Comparison of ENCODE assay signal across 11 mouse cellular contexts in genomic region chr5:36168963-36169650, GRCm38 (mm10). TPM values are rescaled to one million over a fixed set of nuclear protein-coding genes. Genes with fewer than 3 reads are reported as not detected.
DNase-seq lines count a peak whose midpoint lies in the region; ATAC-seq and TF ChIP-seq lines count a peak whose summit lies in the region.
"Had no signal": no experiment of that assay in that cellular context is flagged by ENCODE, and none has a peak within 500 bp of the region (broad histone marks: within the 10 kb centered on the region; RNA-seq: fewer than 3 reads in every experiment).

No protein-coding gene starts in this region.

- WGBS in kidney, postnatal 0 days: 59% methylated on average over 14 of the region's 14 CpGs
- WGBS in embryonic facial prominence, embryonic 15.5 days: 64% methylated on average over 14 of the region's 14 CpGs
- WGBS in heart, postnatal 0 days: 26% methylated on average over 14 of the region's 14 CpGs
- 53% methylated on average over 14 of the region's 14 CpGs for WGBS in midbrain, embryonic 15.5 days
- WGBS in forebrain, embryonic 15.5 days: 68% methylated on average over 14 of the region's 14 CpGs

- H3K36me3 ChIP-seq in kidney, postnatal 0 days (ENCODE audit: insufficient read depth, low read length): no peaks in the 10 kb centered on the region
- H3K36me3 ChIP-seq in embryonic facial prominence, embryonic 15.5 days: no peaks in the 10 kb centered on the region
- no peaks in the 10 kb centered on the region for H3K36me3 ChIP-seq in heart, postnatal 0 days (replicated peaks; ENCODE audit: control insufficient read depth, insufficient read depth, low read length)
- H3K36me3 ChIP-seq in midbrain, embryonic 15.5 days (replicated peaks): no peaks in the 10 kb centered on the region
- H3K36me3 ChIP-seq in forebrain, embryonic 15.5 days: no peaks in the 10 kb centered on the region
- H3K36me3 ChIP-seq: embryonic facial prominence, embryonic 13.5 days had no signal

- DNase-seq in kidney, postnatal 0 days (ENCODE audit: low spot score): peak; percentile 35
- no peak for DNase-seq in kidney, adult 18-20 months
- DNase-seq in heart, postnatal 0 days (ENCODE audit: low spot score): peak; percentile 51
- DNase-seq in urinary bladder, adult 18-20 months (ENCODE audit: low spot score in 2 of 2): no peak

- TF ChIP-seq CTCF in kidney, postnatal 0 days (IDR thresholded peaks at IDR 0.05; ENCODE audit: low read depth): no peak
- TF ChIP-seq CTCF in heart, postnatal 0 days (IDR thresholded peaks at IDR 0.05; ENCODE audit: low read depth): no peak

- no peaks in the 10 kb centered on the region for H3K27me3 ChIP-seq in kidney, postnatal 0 days (ENCODE audit: insufficient read depth, low read length)
- no peaks in the 10 kb centered on the region; the same call in 1 of the 2 replicates for H3K27me3 ChIP-seq in embryonic facial prominence, embryonic 15.5 days
- no peaks in the 10 kb centered on the region for H3K27me3 ChIP-seq in heart, postnatal 0 days (ENCODE audit: control insufficient read depth, insufficient read depth, low read length)
- no peaks in the 10 kb centered on the region for H3K27me3 ChIP-seq in midbrain, embryonic 15.5 days (replicated peaks)
- no peaks in the 10 kb centered on the region for H3K27me3 ChIP-seq in forebrain, embryonic 15.5 days
- H3K27me3 ChIP-seq: Patski had no signal

- no peak overlapping the region for H3K4me2 ChIP-seq in kidney, postnatal 0 days (ENCODE audit: low read length)
- no peak overlapping the region for H3K4me2 ChIP-seq in embryonic facial prominence, embryonic 15.5 days (replicated peaks)
- peak overlapping the region; percentile 37; the same call in 1 of the 2 replicates for H3K4me2 ChIP-seq in heart, postnatal 0 days (ENCODE audit: low read depth, low read length)
- no peak overlapping the region for H3K4me2 ChIP-seq in midbrain, embryonic 15.5 days
- H3K4me2 ChIP-seq in forebrain, embryonic 15.5 days (replicated peaks): no peak overlapping the region
- H3K4me2 ChIP-seq: embryonic facial prominence, embryonic 13.5 days had no signal

- no peak overlapping the region for H3K27ac ChIP-seq in kidney, postnatal 0 days
- peak overlapping the region; percentile 48; the same call in 1 of the 2 replicates for H3K27ac ChIP-seq in embryonic facial prominence, embryonic 15.5 days (replicated peaks)
- H3K27ac ChIP-seq in heart, postnatal 0 days (ENCODE audit: low read depth): peak overlapping the region; percentile 57
- 0 out of 2 replicates have a peak overlapping the region, but pooled peaks have one; percentile 10 for H3K27ac ChIP-seq in midbrain, embryonic 15.5 days
- H3K27ac ChIP-seq in forebrain, embryonic 15.5 days (replicated peaks): no peak overlapping the region
- H3K27ac ChIP-seq: embryonic facial prominence, embryonic 13.5 days had no signal

- H3K9me3 ChIP-seq in kidney, postnatal 0 days (replicated peaks; ENCODE audit: low read length): no peaks in the 10 kb centered on the region
- no peaks in the 10 kb centered on the region for H3K9me3 ChIP-seq in embryonic facial prominence, embryonic 15.5 days (replicated peaks)
- no peaks in the 10 kb centered on the region for H3K9me3 ChIP-seq in heart, postnatal 0 days (replicated peaks; ENCODE audit: control insufficient read depth, low read length)
- no peaks in the 10 kb centered on the region for H3K9me3 ChIP-seq in midbrain, embryonic 15.5 days
- no peaks in the 10 kb centered on the region for H3K9me3 ChIP-seq in forebrain, embryonic 15.5 days
- H3K9me3 ChIP-seq: embryonic facial prominence, embryonic 13.5 days had no signal

- TF ChIP-seq EP300 in heart, postnatal 0 days (IDR thresholded peaks at IDR 0.05; ENCODE audit: low read depth): no peak

- H3K9ac ChIP-seq in kidney, postnatal 0 days (ENCODE audit: low read depth, low read length): no peak overlapping the region
- H3K9ac ChIP-seq in embryonic facial prominence, embryonic 15.5 days: no peak overlapping the region
- no peak overlapping the region for H3K9ac ChIP-seq in heart, postnatal 0 days (replicated peaks; ENCODE audit: low read depth, low read length)
- no peak overlapping the region for H3K9ac ChIP-seq in midbrain, embryonic 15.5 days
- H3K9ac ChIP-seq in forebrain, embryonic 15.5 days (replicated peaks): no peak overlapping the region
- H3K9ac ChIP-seq: embryonic facial prominence, embryonic 13.5 days had no signal

- ATAC-seq in kidney, postnatal 0 days (replicated peaks; ENCODE audit: low FRiP score, low read depth): no peak
- no peak for ATAC-seq in embryonic facial prominence, embryonic 15.5 days (ENCODE audit: insufficient number of reproducible peaks, low FRiP score, low TSS enrichment, low read depth)
- peak; percentile 72 for ATAC-seq in heart, postnatal 0 days (ENCODE audit: insufficient read depth, low read depth)
- ATAC-seq in midbrain, embryonic 15.5 days (replicated peaks): no peak
- no peak for ATAC-seq in megakaryocyte, adult 5-6 weeks (ENCODE audit: poor library complexity, severe bottlenecking)
- ATAC-seq in forebrain, embryonic 15.5 days (replicated peaks): no peak
- ATAC-seq: Patski had no signal

- no peaks in the 10 kb centered on the region for H3K4me1 ChIP-seq in kidney, postnatal 0 days (replicated peaks; ENCODE audit: insufficient read depth, low read length)
- H3K4me1 ChIP-seq in embryonic facial prominence, embryonic 15.5 days: peaks cover 27% of the 10 kb centered on the region
- peaks cover 16% of the 10 kb centered on the region for H3K4me1 ChIP-seq in heart, postnatal 0 days (ENCODE audit: control insufficient read depth, insufficient read depth)
- H3K4me1 ChIP-seq in midbrain, embryonic 15.5 days: peaks cover 36% of the 10 kb centered on the region
- H3K4me1 ChIP-seq in forebrain, embryonic 15.5 days: peaks cover 7% of the 10 kb centered on the region; the same call in 1 of the 2 replicates

- H3K4me3 ChIP-seq in kidney, postnatal 0 days (replicated peaks; ENCODE audit: low read depth, low read length): no peak overlapping the region
- no peak overlapping the region for H3K4me3 ChIP-seq in embryonic facial prominence, embryonic 15.5 days (replicated peaks)
- peak overlapping the region; percentile 6; the same call in 1 of the 2 replicates for H3K4me3 ChIP-seq in heart, postnatal 0 days (ENCODE audit: low read depth, low read length)
- no peak overlapping the region for H3K4me3 ChIP-seq in midbrain, embryonic 15.5 days
- no peak overlapping the region for H3K4me3 ChIP-seq in forebrain, embryonic 15.5 days
- H3K4me3 ChIP-seq: embryonic facial prominence, embryonic 13.5 days had no signal

RNA-seq across cellular contexts. Expression of gene Psapl1, which starts 34.7 kb away (rescaled TPM):
- 0.32 and 0.34 TPM in 2 replicates for polyA plus RNA-seq in kidney, postnatal 0 days (2015; fragmentation: Nextera tagmentation; extraction: Ambion mirVana)
- 58.3 and 61.4 TPM in 2 replicates for polyA plus RNA-seq in embryonic facial prominence, embryonic 15.5 days (2015; fragmentation: Nextera tagmentation; extraction: Ambion mirVana)
- 1.4 TPM in 1 of 2 replicates, not detected in the other for total RNA-seq in heart, postnatal 0 days (2014; rRNA removed; ENCODE audit: low replicate concordance)
- 0.05 TPM in 1 of 2 replicates, not detected in the other for polyA plus RNA-seq in heart, postnatal 0 days (2015; fragmentation: Nextera tagmentation; extraction: Ambion mirVana)
- polyA plus RNA-seq in midbrain, embryonic 15.5 days (2015; fragmentation: Nextera tagmentation; extraction: Ambion mirVana): 0.06 and 0.23 TPM in 2 replicates
- not detected in 2 replicates for total RNA-seq in megakaryocyte, adult 5-6 weeks (2015)
- not detected in 2 replicates for total RNA-seq in megakaryocyte, adult 5-6 weeks (2017)
- 0.06 TPM in 1 of 2 replicates, not detected in the other for polyA plus RNA-seq in forebrain, embryonic 15.5 days (2015; fragmentation: Nextera tagmentation; extraction: Ambion mirVana)
- total RNA-seq: layer of hippocampus, postnatal 36 days had no signal
- polyA plus RNA-seq: Patski had no signal

Comparison
In these comparisons a context has a peak if more than half of its experiments do, and no peak if none do; other contexts are left out.
1. DNase-seq: peak in kidney, postnatal 0 days (single experiment) and heart, postnatal 0 days (single experiment); none in kidney, adult 18-20 months (single experiment) and urinary bladder, adult 18-20 months (0 of 2).
2. H3K27ac ChIP-seq: peak in embryonic facial prominence, embryonic 15.5 days (single experiment), heart, postnatal 0 days (single experiment) and midbrain, embryonic 15.5 days (single experiment); none in kidney, postnatal 0 days (single experiment) and forebrain, embryonic 15.5 days (single experiment).
3. RNA of gene Psapl1, which starts 34.7 kb away (polyA plus RNA-seq): 58.3 to 61.4 TPM in embryonic facial prominence, embryonic 15.5 days; 0.32 to 0.34 TPM in kidney, postnatal 0 days, 0.06 to 0.23 TPM in midbrain, embryonic 15.5 days, 0.06 TPM in forebrain, embryonic 15.5 days and 0.05 TPM in heart, postnatal 0 days; every median in the first group is over 10 times any median in the second.